Mouse (Mus musculus): ENCODE data around the gene Scgb2b26. TPM values are rescaled to one million over a fixed set of nuclear protein-coding genes. Genes with fewer than 3 reads are reported as not detected.

Gene Scgb2b26
- not detected for total RNA-seq (2022)

DNA sequence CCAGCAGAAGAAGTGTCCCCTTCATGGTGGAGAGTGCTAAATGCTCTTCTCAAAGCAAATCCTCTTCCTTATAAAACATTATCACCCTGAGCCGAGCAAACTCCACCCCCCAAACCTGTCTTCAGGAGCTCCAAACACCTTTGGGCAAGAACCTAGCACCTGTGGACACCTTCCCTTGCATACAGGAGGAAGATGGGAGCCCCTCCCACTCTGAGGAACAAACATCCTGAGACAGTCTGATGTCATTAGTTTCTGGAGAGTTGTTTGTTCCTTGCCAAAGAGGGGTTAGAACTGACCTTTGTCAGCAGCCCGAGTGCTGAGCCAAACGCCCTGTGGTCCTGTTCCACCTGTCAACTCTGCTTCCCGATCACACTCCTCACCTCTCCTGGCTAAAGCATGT is at the start of gene Scgb2b26:
Gene Scgb2b26, minus strand, starts transcription at position 101 of the 400 bp plus-strand sequence.
- no peak for DNase-seq (ENCODE audit: low spot score)

- peak; percentile 5 for DNase-seq (ENCODE audit: low spot score)
Observed at GRCm38 (mm10) chr7:33982281-33982680, 37.4 kb upstream of the Scgb2b26 start.

GRCm38 (mm10) chr7:33902982-33903381 is 41.9 kb downstream of the Scgb2b26 start:
- DNase-seq (ENCODE audit: low spot score) = no peak

GRCm38 (mm10) chr7:33900803-33901202 is 44.0 kb downstream of the Scgb2b26 start:
- DNase-seq (ENCODE audit: low spot score) = no peak

DNA sequence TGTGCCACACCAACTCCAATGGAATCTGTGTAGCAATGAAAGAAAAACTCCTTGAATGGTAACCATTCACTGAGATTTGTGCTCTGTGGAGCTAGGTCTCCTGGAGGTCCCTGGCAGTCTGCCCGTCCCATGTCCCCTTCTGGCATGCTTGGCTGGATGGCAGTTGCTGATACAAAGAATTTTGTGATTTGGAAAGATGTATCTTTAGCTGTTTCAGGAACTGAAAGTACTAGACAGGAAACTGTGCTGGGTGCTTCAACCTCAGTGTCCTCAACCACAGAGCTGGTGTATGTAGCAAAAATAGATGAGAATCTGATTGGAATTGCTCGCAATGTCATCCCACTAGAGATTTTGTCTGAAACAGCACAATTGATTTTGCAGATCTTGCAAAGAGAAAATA is 44.8 kb downstream of the Scgb2b26 start:
- peak; percentile 44 for DNase-seq (ENCODE audit: low spot score)

Other genes starting within 250 kb of the Scgb2b26 start
- not detected for gene Scgb2b24, start 205.7 kb downstream of the Scgb2b26 start, total RNA-seq (2022)
- gene Scgb1b24, start 201.2 kb downstream of the Scgb2b26 start, total RNA-seq (2022) = not detected
- gene Scgb2b27, start 68.9 kb upstream of the Scgb2b26 start, total RNA-seq (2022) = not detected
- not detected for gene Scgb1b27, start 76.4 kb upstream of the Scgb2b26 start, total RNA-seq (2022)
- not detected for gene Scgb1b30, start 150.4 kb upstream of the Scgb2b26 start, total RNA-seq (2022)
- gene Wtip, start 188.2 kb upstream of the Scgb2b26 start, total RNA-seq (2022) = 1 to 10 TPM; 6.2 to 9.5 (median 8.8) TPM
- gene Uba2, start 224.6 kb upstream of the Scgb2b26 start, total RNA-seq (2022) = 10 to 100 TPM; 26.8 to 32.8 (median 29.9) TPM

All from heart, adult 8-10 months (tissue).